Mouse (Mus musculus): ENCODE measurements around the gene Grifin. TPM values are rescaled to one million over a fixed set of nuclear protein-coding genes. Genes with fewer than 3 reads are reported as not detected.
A peak's percentile ranks its signal among the peaks of the same experiment; 100 is the strongest.

Grifin gene
- polyA plus RNA-seq, 1 experiment from 2014 or later: 0.36 TPM

DNA sequence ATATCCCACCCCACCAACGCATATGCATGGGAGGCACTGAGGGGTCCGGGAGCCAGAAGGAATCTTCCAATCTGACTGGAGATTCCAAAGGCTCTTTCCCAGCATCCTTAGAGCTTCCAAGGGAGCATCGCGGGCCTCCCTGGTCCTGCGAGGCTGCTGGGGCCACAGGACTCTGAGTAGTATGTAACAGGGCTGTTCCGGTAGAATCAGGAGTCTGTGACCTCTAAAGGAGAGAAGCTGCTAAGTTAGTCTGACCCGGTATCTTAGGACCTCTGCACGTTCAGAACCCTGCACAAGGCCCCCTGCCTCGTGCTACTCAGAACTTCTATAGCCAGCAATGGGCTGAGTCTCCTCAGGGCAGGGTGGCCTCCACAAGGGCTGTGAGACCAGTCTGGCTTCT lies 14.3 kb upstream of the Grifin start:
- no peak for ATAC-seq
- Histone ChIP-seq H3K4me3 (ENCODE audit: low read length) (no peak overlapping the region), H3K4me1 (ENCODE audit: control insufficient read depth, insufficient read depth, low read depth, low read length) (peaks cover 20% of the 10 kb centered on the region), H3K27me3 (replicated peaks; ENCODE audit: control insufficient read depth, insufficient read depth, low read length) (no peaks in the 10 kb centered on the region), H3K27ac (ENCODE audit: low read depth, low read length) (no peak overlapping the region), H3K9ac (ENCODE audit: low read depth, low read length) (peak overlapping the region; percentile 11; the same call in 1 of the 2 replicates), H3K36me3 (ENCODE audit: control insufficient read depth, insufficient read depth, low read length) (no peaks in the 10 kb centered on the region), H3K9me3 (ENCODE audit: control insufficient read depth, low read length) (no peaks in the 10 kb centered on the region), H3K4me2 (ENCODE audit: low read length) (no peak overlapping the region)
- WGBS: 22% methylated on average over 9 of the region's 9 CpGs

DNA sequence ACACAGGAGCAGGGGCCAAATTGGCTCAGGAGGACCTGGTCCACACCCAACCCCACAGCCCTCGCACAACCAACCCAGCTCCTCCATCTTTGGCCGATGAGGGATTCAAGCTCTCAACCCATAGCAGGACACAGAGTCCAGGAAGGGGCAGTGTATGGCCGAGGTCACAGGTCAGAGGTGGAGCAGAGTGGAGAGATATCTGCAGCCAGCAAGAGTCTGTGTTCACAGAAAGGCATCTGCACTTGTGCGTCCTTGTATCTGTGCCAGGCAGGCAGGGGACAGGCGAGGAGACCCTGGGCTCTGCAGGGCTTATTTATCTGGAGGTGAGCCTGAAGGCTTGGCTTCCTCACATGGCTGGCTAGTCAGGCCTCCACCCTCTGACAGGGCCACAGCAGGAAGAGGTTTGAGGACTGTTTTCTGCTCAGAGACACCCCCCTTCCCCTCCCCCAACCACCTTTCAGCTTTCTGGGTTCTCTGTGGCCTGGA lies 10.6 kb upstream of the Grifin start:
- no peak for ATAC-seq
- H3K4me3 ChIP-seq (ENCODE audit: low read length): no peak overlapping the region
- WGBS: 49% methylated on average over 5 of the region's 5 CpGs
- no peaks in the 10 kb centered on the region for H3K36me3 ChIP-seq (ENCODE audit: control insufficient read depth, insufficient read depth, low read length)
- no peaks in the 10 kb centered on the region for H3K27me3 ChIP-seq (replicated peaks; ENCODE audit: control insufficient read depth, insufficient read depth, low read length)
- H3K27ac ChIP-seq (ENCODE audit: low read depth, low read length): no peak overlapping the region
- peaks cover 10% of the 10 kb centered on the region for H3K4me1 ChIP-seq (ENCODE audit: control insufficient read depth, insufficient read depth, low read depth, low read length)
- no peak overlapping the region for H3K4me2 ChIP-seq (ENCODE audit: low read length)
- no peak overlapping the region for H3K9ac ChIP-seq (ENCODE audit: low read depth, low read length)
- H3K9me3 ChIP-seq (ENCODE audit: control insufficient read depth, low read length): no peaks in the 10 kb centered on the region

DNA sequence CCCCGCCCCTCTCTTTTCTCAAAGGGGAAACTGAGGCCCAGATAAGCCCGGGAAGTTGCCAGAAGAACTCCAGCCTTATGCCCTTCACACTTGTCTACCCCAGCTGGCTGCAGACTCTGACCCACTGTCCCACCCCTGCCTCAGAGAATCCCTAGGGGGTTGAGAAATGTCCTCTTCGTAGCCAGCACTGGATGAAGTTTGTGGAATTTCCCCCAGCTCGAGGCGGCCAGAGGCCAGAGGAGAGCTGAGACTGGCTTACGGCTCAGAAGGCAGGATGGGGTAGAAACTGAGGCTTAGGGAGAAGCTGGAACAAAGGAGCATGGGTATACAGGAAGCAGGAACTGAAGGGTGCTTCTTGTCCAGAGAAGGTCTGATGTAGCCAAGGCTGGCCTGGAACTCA lies 7.7 kb upstream of the Grifin start:
- no peaks in the 10 kb centered on the region for H3K27me3 ChIP-seq (replicated peaks; ENCODE audit: control insufficient read depth, insufficient read depth, low read length)
- no peak overlapping the region for H3K27ac ChIP-seq (ENCODE audit: low read depth, low read length)
- H3K4me3 ChIP-seq (ENCODE audit: low read length): no peak overlapping the region
- peaks cover 5% of the 10 kb centered on the region; the same call in 1 of the 2 replicates for H3K4me1 ChIP-seq (ENCODE audit: control insufficient read depth, insufficient read depth, low read depth, low read length)
- H3K4me2 ChIP-seq (ENCODE audit: low read length): no peak overlapping the region
- ATAC-seq: no peak
- H3K36me3 ChIP-seq (ENCODE audit: control insufficient read depth, insufficient read depth, low read length): no peaks in the 10 kb centered on the region
- no peak overlapping the region for H3K9ac ChIP-seq (ENCODE audit: low read depth, low read length)
- WGBS: 75% methylated on average over 6 of the region's 6 CpGs
- H3K9me3 ChIP-seq (ENCODE audit: control insufficient read depth, low read length): no peaks in the 10 kb centered on the region

DNA sequence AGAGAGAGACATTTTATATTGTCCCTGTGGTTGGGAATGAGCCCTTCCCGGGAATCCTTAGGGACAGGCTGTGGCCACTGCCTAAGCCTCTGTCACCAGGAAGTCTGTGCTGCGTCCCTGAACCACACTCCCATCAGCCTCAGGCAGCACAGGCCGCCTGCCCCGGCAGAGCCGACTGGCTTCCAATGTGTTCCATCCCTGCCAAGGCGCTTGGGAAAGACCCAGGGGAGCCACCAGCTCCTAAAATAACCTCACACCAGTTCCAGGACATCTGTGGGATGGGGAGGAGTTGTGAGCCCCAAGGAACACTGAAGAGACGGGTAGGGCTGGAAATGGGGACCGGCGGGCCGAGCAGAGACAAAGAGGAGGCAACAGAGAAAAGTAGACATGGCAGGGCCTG lies 6.8 kb upstream of the Grifin start:
- Histone ChIP-seq H3K4me3 (ENCODE audit: low read length) (no peak overlapping the region), H3K27me3 (replicated peaks; ENCODE audit: control insufficient read depth, insufficient read depth, low read length) (no peaks in the 10 kb centered on the region), H3K4me2 (ENCODE audit: low read length) (no peak overlapping the region), H3K9ac (ENCODE audit: low read depth, low read length) (no peak overlapping the region), H3K36me3 (ENCODE audit: control insufficient read depth, insufficient read depth, low read length) (no peaks in the 10 kb centered on the region), H3K4me1 (ENCODE audit: control insufficient read depth, insufficient read depth, low read depth, low read length) (peaks cover 5% of the 10 kb centered on the region; the same call in 1 of the 2 replicates), H3K27ac (ENCODE audit: low read depth, low read length) (no peak overlapping the region), H3K9me3 (ENCODE audit: control insufficient read depth, low read length) (no peaks in the 10 kb centered on the region)
- 32% methylated on average over 10 of the region's 10 CpGs for WGBS
- ATAC-seq: no peak

DNA sequence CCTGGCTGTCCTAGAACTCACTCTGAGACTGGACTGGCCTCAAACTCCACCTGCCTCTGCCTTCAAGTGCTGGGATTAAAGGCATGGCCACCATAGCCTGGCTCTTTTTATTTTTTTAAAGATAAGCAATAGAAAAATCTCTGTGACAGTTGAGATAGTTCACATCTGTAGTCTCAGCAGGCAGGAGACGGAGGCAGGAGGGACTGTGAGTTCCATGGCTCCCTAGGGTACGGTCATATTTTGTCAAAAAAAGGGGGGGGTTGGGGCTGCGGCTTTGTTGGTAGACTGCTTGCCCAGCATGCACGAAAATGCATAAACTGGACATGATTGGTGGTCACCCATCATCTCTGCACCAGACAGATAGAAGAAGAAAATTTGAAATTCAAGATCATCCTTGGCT lies 6.3 kb upstream of the Grifin start:
- H3K9ac ChIP-seq (ENCODE audit: low read depth, low read length): no peak overlapping the region
- no peak overlapping the region for H3K4me2 ChIP-seq (ENCODE audit: low read length)
- no peaks in the 10 kb centered on the region for H3K9me3 ChIP-seq (ENCODE audit: control insufficient read depth, low read length)
- no peak overlapping the region for H3K27ac ChIP-seq (ENCODE audit: low read depth, low read length)
- ATAC-seq: no peak
- no peaks in the 10 kb centered on the region for H3K36me3 ChIP-seq (ENCODE audit: control insufficient read depth, insufficient read depth, low read length)
- H3K4me3 ChIP-seq (ENCODE audit: low read length): no peak overlapping the region
- H3K4me1 ChIP-seq (ENCODE audit: control insufficient read depth, insufficient read depth, low read depth, low read length): peaks cover 5% of the 10 kb centered on the region; the same call in 1 of the 2 replicates
- WGBS: 38% methylated on average over 4 of the region's 4 CpGs
- H3K27me3 ChIP-seq (replicated peaks; ENCODE audit: control insufficient read depth, insufficient read depth, low read length): no peaks in the 10 kb centered on the region

DNA sequence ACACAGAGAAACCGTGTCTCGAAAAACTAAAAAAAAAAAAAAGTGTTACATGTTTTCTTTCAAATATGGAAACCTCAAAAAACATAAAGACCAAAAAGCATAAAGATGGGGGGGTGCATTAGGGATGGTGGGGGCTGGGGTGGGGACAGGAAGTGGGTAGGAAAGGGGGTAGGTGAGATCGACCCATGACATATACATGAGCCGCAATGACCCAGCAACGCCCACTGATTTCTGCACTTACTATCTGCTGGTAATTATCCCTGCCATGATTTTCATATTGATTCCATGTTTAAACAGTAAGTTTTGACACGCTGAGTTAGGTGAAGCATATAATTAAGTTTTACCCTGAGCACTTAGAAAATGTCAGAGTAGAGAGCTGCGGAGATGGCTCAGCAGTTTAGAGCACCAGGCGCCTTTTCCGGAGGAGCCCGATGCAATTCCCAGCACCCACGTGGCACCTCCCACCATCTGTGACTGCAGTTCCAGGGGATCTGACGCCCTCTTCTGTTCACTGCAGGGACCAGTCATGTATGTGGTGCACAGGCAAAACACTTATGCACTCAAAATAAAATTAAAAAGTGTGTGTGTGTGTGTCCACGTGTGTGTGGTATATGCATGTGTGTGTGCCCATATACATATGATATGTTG lies 5.5 kb upstream of the Grifin start:
- Histone ChIP-seq H3K27ac (ENCODE audit: low read depth, low read length) (no peak overlapping the region), H3K4me3 (ENCODE audit: low read length) (no peak overlapping the region), H3K4me2 (ENCODE audit: low read length) (no peak overlapping the region), H3K9ac (ENCODE audit: low read depth, low read length) (no peak overlapping the region), H3K27me3 (replicated peaks; ENCODE audit: control insufficient read depth, insufficient read depth, low read length) (no peaks in the 10 kb centered on the region), H3K9me3 (ENCODE audit: control insufficient read depth, low read length) (no peaks in the 10 kb centered on the region), H3K36me3 (ENCODE audit: control insufficient read depth, insufficient read depth, low read length) (no peaks in the 10 kb centered on the region), H3K4me1 (ENCODE audit: control insufficient read depth, insufficient read depth, low read depth, low read length) (peaks cover 5% of the 10 kb centered on the region; the same call in 1 of the 2 replicates)
- WGBS: 85% methylated on average over 13 of the region's 13 CpGs
- no peak for ATAC-seq

DNA sequence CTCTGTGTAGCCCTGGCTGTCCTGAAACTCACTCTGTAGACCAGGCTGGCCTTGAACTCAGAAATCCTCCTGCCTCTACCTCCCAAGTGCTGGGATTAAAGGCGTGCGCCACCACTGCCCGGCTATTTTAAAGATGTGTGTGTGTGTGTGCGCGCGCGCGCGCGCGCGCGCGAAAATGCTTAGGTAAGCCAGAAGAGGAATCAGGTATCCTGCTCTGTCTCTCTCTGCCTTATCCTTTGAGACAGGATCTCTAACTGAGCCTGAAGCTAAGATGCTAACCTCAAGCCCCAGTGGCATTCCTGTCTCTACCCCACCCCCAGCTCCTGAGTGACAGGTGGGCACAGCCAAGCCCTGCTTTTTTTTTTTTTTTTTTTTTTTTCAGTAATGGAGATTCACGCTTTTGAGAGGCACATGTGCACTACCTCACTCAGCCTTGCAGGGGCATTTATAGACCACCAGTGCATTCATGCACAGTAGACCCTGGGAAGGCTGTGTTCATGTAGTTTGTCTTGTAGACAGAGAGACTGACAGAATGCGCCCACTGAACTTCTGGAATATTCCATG lies 4.2 kb upstream of the Grifin start:
- peaks cover 5% of the 10 kb centered on the region; the same call in 1 of the 2 replicates for H3K4me1 ChIP-seq (ENCODE audit: control insufficient read depth, insufficient read depth, low read depth, low read length)
- H3K36me3 ChIP-seq (ENCODE audit: control insufficient read depth, insufficient read depth, low read length): no peaks in the 10 kb centered on the region
- 79% methylated on average over 16 of the region's 16 CpGs for WGBS
- no peak overlapping the region for H3K27ac ChIP-seq (ENCODE audit: low read depth, low read length)
- no peaks in the 10 kb centered on the region for H3K9me3 ChIP-seq (ENCODE audit: control insufficient read depth, low read length)
- H3K27me3 ChIP-seq (replicated peaks; ENCODE audit: control insufficient read depth, insufficient read depth, low read length): no peaks in the 10 kb centered on the region
- H3K4me3 ChIP-seq (ENCODE audit: low read length): no peak overlapping the region
- H3K9ac ChIP-seq (ENCODE audit: low read depth, low read length): no peak overlapping the region
- no peak overlapping the region for H3K4me2 ChIP-seq (ENCODE audit: low read length)
- ATAC-seq: no peak

DNA sequence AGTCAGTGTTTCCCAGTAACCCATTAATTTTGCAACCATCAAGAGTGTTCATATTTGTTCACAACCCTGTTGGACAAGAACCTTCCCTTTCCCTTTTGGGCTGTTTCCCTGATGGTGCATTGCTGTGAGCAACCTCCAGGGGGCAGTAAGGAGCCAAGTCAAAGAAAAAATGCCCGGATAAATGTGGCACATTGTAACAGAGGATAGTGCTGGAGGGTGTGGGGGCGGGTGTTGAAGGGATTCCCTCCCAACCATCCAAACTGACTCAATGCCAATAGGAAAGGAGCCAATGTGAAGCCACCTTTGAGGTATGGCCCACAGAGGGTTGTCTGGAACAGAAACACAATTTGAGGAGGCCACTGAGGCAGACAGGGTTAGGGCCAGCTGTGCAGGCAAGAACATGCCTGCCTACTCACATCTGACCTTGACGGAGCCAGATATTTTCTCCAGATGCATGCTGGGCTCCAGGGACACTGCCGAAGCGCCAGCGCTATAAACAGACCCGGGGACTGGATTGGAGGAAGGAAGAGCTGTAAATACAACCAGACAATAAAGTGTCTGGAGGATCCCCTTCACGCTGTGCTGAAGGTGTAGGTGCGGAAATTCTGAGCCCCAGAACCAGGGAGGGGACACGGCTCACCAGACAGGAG lies 3.6 kb upstream of the Grifin start:
- no peak for ATAC-seq
- H3K4me2 ChIP-seq (ENCODE audit: low read length): no peak overlapping the region

DNA sequence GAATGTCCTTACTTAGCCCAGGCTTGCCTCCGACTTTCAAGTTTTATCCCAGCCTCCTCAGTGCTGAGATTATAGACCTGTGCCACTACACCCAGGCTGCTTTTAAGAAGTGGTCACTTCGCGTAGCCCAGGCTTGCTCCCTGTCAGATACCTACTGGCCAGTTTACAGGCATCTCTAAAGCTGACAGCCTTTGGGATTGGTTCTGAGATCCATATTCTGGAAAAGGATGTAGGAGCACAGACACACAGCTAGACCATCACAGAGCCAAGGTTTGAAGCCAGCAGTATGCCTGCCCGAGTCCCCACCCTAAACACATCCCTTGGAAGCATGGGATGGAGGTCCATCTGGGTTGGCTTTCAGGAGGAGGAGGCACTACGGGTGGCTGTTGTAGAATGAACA lies 2.9 kb upstream of the Grifin start:
- Histone ChIP-seq H3K9me3 (ENCODE audit: control insufficient read depth, low read length) (no peaks in the 10 kb centered on the region), H3K4me1 (ENCODE audit: control insufficient read depth, insufficient read depth, low read depth, low read length) (peaks cover 5% of the 10 kb centered on the region; the same call in 1 of the 2 replicates), H3K27ac (ENCODE audit: low read depth, low read length) (no peak overlapping the region), H3K4me2 (ENCODE audit: low read length) (no peak overlapping the region), H3K9ac (ENCODE audit: low read depth, low read length) (no peak overlapping the region), H3K4me3 (ENCODE audit: low read length) (no peak overlapping the region), H3K27me3 (replicated peaks; ENCODE audit: control insufficient read depth, insufficient read depth, low read length) (no peaks in the 10 kb centered on the region), H3K36me3 (ENCODE audit: control insufficient read depth, insufficient read depth, low read length) (no peaks in the 10 kb centered on the region)
- WGBS: 93% methylated on average over 5 of the region's 5 CpGs
- no peak for ATAC-seq

More for the DNA sequence above, 3.6 kb upstream of the Grifin start:
- Histone ChIP-seq H3K4me3 (ENCODE audit: low read length) (no peak overlapping the region), H3K36me3 (ENCODE audit: control insufficient read depth, insufficient read depth, low read length) (no peaks in the 10 kb centered on the region), H3K9ac (ENCODE audit: low read depth, low read length) (no peak overlapping the region), H3K27ac (ENCODE audit: low read depth, low read length) (no peak overlapping the region), H3K27me3 (replicated peaks; ENCODE audit: control insufficient read depth, insufficient read depth, low read length) (no peaks in the 10 kb centered on the region), H3K9me3 (ENCODE audit: control insufficient read depth, low read length) (no peaks in the 10 kb centered on the region), H3K4me1 (ENCODE audit: control insufficient read depth, insufficient read depth, low read depth, low read length) (peaks cover 5% of the 10 kb centered on the region; the same call in 1 of the 2 replicates)
- WGBS: 33% methylated on average over 10 of the region's 10 CpGs
